Mouse (Mus musculus) frontal cortex, adult 2 months (tissue): ENCODE results near the gene Naa40. TPM values are rescaled to one million over a fixed set of nuclear protein-coding genes. Genes with fewer than 3 reads are reported as not detected.

Experiments
- DNase-seq, 2 experiments: peaks; one replicate each; pipeline ENCODE4 v3.0.0; 2022; ENCODE audit warnings: low spot score in 1 of 2; ENCODE audit errors: extremely low spot score in 1 of 2
- polyA plus RNA-seq: library from polyadenylated mRNA; depleted of rRNA; stranded (reverse); fragments of >200 nt; gene quantifications from 2 replicates; pipeline ENCODE4 v1.2.3, GENCODE M21; 2012

Naa40 gene
- polyA plus RNA-seq, 1 experiment = 74.1 TPM

DNA sequence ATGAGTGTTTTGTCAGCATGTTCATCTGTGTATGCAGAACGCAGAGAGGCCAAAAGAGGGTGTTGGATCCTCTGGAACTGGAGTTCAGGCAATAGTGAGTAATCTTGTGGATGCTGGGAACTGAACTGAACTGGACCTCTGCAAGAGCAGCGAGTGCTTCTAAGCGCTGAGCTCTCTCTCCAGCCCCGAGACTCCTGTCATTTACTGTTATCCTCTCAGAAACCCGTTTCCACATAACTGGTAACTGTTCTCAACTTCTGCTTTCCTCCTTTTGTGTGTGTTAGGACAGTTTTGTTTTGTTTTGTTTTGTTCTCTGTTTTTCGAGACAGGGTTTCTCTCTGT lies 23.1 kb downstream of the Naa40 start:
- no peak for DNase-seq

DNA sequence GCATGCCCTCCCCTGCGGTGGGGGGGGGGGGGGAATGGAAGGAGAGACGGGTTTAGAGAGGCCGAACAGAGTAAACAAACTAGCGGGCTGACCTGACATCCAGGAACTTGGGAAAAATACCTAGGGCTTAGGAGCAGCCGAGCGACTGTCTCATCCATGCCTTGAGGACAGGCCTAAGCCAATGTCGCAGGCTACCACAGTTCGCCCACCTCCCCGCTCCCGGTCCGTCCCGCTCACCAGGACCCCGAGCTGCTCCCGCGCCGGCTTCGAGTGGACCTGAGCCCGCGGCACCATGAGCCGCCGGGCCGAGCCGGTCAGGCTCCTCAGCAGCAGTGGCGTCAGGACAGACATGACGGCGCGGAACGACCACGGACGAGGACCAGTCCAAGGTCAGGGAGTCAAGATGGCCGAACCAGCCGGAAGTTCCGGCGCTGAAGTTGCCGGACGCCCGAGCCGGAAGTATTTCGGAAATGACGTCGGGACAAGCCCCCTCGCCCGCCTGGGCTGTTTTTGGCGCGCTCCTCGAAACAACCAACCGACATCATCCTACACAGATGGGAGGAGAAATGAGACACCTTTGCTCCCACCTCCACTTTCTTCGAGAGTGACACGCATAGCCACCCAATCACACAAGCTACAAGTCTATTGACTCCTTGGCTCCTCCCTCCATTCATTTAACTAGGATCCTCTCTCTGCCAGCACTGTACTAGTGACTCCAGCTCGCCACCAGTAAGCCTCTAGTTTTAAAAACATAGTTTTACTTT lies 23.6 kb downstream of the Naa40 start, which contains the start of gene Cox8a:
Gene Cox8a (minus strand): TSS at position 455 of the 764 bp plus-strand sequence.
- DNase-seq = peak; percentile 97 to 98

DNA sequence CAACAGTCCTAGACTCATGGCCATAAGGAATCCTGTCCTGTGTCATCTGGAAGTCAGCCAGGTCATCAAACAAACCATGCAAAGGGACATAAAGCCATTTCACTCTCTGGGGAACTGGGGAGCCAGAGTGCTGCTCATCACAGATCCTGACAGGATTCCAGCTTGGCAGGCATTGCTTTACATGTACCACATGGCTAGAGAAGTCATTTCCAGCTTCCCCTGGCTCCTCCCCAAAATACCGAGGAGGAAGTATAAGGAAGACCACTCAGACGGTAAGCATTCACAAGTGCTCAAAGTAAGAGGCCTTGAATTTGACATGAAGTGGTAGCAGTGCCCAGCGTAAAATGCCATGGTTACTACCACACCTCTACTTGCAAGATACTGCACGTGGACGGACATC lies 26.5 kb downstream of the Naa40 start:
- DNase-seq = no peak

DNA sequence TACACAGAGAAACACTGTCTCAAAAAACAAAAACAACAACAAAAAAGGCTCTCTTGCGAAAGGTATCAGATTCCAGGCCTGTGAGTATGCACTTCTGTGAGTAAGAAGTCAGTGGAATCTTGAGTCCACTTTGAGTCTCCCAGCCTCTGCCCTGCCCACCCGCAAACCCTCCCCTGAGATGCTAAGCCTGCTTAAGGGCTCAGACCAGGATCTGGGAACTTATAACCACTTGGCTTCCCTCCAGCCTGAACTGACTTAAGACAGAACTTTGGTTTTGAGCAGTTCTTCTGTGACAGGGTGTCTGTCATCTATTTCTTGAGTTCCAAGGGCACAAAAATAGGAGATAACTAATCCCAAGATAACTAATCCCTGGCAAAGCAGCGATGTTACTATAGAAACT lies 28.0 kb downstream of the Naa40 start:
- DNase-seq = no peak

DNA sequence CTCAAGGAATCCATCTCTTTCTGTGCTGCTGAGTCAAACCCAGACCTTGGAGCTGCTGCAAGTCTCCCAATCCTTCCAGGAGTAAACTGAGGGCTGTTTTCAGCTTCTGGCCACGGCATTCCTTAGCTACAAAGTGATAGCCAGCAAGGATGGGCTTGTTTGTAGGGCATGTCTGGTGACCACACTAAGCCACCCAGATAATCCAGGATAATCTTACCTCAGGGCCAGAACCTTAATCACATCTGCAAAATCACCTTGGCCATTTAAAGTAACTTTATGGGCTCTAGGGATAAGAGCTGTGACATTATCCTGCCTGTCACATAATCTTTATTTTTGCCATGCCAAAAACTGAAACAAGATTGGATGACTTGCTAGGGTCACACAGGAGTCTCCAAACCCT lies 28.8 kb downstream of the Naa40 start:
- DNase-seq = no peak

DNA sequence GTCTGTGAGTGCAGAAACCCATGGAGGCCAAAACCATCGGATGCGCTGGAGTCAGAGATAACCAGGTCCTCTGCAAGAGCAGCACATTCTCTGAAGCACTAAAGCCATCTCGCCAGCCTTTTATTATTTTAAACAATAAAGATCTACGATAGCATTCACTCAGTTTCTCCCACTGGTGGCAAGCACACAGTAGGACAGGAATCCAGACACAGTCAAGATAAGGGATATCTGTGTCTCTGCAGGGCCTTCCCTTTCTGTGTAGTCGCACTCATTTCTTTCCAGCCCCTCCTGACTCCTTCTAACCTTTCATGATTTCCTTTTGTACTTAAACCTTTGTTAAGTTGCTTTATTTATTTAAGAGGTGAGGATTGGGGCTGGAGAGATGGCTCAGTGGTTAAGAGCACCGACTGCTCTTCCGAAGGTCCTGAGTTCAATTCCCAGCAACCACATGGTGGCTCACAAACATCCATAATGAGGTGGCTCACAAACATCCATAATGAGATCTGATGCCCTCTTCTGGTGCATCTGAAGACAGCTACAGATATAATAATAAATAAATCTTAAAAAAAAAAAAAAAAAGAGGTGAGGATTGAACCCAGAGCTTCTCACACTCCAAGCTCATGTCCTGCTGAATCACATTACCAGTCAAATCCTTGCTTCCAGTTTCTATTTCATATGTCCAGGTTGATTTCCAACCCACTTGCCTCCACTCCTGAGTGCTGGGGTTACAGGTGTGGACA lies 30.9 kb downstream of the Naa40 start:
- DNase-seq = no peak

DNA sequence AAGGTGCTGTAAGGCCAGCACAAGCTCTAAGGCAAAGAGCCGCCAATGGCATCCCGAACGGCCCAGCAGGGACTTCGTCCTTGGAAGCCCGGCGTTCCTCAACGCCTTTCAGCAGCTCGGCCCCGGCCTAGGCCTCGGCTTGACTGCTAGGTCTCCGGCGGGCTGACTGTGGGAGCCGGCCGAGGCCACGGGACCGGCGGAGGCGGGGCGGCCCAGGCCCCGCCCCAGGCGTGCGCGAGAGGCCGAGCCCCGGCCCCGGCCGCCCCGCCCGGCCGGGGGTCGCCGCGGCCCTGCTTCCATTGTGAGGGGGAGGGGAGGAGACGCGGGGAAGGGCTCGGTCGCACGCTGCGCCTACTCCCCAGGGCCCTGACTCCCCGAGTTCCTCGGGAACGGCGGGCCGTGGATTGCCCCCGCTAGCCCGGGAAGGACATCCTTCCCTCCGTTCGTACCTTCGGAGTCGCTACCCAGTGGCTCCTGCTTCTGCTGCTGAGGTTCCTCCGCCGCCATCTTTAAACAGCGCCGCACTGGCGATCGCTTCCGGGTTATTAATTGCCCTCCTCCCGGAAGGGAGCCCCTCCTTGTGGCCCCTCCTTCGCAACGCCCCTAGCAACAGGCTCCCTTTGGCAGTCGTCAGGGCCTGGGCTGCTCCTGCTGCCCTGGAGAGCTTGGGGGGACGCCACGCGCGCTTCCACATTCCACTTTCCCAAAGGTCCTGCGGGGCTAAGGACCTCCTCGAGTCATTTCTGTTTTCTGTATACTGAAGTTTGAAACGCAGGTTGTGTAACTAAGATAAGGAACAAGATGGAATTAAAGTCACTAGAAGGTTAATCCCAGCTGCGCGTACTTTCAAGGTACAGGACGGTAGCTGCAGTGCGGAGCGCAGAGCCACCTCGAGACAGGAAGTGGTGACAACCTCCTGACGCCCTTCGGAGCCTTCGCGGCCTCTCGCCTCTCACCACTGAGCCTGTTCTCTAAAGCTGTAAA lies 34.9 kb downstream of the Naa40 start, which contains the start of gene Otub1:
Gene Otub1 (minus strand): TSS at position 564 of the 984 bp plus-strand sequence.
- DNase-seq = peak; percentile 90 to 95

DNA sequence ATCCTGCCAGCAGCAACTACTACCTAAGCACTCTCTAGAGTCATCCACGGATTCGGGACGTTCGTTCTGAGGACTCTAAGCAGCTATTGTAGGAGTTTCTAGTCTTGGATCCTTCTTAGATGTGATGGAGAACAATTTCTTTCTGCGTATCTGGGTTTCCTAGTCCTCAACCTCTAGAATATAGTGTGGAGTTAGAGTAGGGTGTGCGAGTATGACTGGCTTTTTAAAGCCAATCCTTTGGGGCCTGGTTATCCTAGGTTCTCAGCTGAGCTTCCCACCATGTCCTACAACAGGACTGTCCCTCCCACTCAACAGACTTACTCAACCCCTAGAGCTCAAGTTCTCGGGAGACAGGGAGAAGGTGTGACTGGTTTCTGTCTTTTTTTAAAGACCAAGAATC lies 35.7 kb downstream of the Naa40 start:
- DNase-seq = no peak

DNA sequence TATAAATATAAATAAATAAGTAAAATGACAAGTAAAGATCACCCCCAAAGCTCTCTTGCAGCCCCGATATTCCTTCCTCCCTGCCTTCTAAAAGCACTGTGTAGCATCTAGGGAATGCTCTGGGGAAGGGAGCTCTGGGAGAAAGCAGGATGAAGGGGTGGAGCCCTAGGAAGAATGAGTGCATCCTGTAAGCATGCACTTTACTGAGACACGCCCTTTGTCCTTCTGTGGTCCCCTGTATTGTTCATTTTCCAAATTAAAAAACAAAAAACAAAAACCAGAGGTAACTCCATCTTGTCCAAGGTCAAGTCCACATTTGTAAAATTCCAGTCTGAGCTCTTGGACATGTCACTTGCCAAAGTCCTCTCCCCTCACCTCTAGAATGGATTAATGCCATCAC lies 36.1 kb downstream of the Naa40 start:
- DNase-seq = no peak

DNA sequence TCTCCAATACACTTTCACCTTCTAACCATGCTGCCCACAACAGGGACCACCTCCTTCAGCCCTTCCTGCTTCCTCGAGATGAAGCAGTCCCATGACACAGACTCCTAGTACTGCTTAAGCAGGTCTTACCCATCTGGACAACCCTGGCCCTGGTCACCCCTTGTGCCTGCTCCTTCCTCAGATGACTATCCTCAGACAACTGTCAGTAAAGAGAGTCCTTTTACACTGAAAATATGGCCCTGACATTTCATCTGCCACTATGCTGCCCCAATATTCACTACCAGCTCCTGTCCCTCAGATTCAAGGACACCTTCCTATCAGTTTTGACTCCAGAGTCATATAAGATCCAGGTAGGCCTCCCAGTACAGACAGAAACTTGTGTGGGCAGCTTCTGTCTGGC lies 40.6 kb downstream of the Naa40 start:
- DNase-seq = no peak

DNA sequence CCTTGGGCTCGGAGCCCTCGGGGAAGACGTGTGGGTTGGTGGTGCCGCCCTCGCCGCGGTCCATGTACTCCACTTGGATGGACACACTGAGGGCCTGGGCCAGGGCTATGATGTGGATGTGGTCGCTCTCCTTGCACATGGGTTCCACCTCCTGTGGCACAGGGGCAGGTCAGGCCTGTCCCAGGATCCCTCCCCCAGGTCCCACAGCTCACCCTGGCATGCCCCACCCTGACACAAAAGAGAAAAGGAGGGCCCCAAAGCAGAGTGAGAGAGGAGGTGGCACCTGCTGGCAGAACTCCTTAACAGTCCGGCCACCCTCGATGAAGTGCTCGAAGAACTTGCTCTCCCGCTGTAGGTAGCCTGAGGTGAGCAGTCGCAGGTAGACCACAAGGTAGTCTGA lies 41.9 kb downstream of the Naa40 start:
- DNase-seq = no peak

DNA sequence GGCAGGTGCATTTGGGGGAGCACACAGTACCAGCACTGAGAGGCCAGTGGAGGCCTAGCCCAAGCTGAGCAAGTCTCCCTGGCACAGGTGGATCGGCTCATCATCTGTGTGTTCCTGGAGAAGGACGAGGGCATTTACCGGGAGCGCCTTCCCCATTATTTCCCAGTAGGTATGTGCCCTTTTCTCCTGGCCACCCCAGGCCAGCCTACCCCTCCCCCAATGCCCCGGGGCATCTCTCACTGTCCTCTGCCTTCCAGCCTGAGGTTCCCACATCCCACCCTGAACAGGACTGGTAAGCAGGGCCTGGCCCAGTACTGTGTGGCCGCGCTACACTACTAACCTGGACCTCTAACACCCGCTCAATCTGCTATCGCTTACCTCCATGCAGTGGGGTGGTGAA lies 43.5 kb downstream of the Naa40 start:
- DNase-seq = no peak

DNA sequence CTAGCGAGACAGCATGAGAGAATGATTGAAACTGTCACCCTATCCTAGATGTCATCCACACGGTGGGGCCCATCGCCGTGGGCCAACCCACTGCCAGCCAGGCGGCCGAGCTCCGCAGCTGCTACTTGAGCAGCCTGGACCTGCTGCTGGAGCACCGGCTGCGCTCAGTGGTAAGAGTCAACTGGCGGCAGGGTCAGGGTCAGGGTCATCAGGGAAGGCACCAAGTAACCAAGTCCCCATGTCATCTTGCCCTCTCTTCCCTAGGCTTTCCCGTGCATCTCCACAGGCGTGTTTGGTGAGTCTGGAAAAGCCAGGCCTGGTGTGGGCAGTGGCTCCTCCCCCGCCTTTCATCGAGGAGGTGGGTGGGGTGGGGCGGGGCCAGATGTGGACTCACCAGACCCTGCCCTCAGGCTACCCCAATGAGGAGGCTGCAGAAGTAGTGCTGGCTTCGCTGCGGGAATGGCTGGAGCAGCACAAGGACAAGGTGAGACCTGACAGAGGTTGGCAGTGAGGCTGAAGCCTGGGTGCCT lies 44.2 kb downstream of the Naa40 start:
- DNase-seq = no peak

DNA sequence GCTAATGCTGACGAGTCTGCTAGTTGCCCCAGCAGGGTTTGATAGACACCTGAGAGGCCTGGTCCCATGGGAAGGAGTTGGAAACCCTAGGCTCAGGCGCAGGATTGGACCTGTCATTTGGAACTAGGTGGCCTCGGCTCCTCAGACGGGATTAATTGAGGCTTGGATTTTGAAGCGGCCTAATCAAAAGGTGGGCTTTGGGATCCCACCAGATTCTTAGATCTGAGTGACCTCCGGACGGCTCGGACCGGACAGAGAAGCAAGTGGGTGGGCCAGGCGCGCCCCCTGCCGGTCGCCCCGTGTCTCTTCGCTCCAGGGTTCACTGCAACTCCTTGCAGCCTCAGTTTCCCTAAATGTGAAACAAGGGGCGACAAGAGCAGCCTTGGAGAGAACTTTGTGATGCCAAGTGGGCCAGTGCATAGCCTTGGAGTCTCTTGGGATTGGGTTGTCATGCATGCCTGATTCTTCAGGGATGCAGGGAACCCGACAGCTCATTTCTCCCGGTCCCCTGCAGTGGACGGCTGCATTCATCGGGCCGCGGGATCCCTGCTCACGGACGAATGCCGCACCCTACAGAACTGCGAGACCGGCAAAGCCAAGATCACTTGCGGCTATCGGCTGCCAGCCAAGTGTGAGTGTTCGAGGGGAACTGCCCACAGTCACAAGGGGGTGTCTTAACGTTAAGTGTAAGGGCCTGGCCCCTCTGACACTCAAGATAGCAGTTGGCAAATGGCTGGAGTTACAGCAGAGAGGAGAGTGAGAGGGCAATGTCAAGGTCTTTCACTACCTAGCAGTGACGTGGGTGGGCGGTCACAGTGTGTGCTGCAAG lies 44.9 kb downstream of the Naa40 start:
- DNase-seq = peak in 1 of 2 experiments; percentile 75

DNA sequence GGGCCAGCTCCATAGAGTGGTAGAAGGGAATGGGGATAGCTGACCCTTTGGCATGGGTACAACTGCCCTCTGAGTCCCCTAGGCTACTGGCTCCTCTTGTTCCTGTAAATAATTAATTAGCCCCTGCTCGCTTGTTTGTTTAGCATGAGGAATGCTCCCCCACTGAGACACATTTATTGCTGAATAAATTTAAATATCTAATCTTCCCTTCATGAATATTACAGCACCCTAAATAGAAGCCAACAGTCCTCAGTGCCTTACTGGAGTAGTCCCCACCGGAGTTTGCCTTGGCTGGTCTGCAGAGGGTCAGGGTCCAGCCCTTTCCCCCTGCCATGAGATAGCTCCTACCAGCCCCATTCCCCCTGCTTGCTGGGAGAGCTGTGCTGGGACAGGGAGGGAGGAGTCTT lies 48.4 kb downstream of the Naa40 start:
- DNase-seq = no peak

DNA sequence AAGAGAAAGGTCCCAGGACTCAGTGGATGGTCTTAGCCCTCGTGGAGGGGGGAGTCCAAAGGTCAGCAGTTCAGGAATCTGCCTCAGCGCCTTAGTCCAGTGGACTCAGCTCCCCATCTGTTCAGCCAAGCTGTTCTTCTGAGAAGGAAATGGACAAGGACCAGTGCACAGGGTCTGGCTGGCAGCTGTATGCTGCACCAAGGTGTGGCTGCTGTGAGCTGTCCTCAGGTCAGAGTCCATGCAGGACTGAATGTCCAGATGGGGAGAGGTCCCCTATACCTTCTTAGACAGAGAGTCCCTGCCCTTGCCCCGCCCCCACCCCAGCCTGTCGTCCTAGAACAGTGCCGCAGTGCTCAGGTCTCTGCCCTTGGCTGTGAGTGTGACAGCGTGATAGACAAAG lies 49.3 kb downstream of the Naa40 start:
- no peak for DNase-seq

DNA sequence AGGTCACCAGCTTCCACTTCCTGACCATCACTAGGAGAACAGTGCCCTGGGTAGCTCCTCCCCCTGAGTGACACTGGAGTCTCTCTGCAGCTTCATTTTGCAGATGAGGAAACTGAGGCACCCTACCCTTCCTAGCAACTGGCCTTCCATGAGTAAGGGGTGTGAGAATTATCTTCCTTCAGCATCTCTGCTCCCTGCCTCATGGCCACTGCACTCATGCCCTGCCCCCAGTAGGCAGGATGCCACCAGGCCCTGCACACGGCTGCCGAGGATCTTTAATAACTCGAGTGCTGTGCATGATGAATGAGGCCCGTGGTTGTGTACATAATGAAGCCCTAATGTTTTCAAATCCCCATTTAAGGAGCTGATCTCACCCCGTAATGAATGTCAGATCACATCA lies 50.0 kb downstream of the Naa40 start:
- no peak for DNase-seq

DNA sequence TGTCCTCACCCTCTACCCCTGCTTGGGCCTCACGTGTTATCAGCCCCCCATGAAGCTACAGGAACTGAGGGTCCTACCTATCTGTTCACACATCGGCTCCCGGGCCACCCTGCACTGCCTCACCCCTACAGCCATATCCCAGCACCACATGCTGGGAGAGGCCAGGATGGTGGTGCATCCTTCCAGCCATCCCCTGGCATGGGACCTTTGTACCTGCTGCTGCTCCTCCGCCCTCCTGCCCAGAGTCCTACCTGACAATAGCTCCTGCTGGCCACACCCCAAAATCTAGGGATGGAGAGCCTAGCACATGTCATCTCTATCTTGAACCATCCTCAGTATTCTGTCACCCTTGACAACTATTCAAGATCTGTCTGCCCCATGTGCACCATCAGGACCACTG lies 52.0 kb downstream of the Naa40 start:
- DNase-seq = no peak

DNA sequence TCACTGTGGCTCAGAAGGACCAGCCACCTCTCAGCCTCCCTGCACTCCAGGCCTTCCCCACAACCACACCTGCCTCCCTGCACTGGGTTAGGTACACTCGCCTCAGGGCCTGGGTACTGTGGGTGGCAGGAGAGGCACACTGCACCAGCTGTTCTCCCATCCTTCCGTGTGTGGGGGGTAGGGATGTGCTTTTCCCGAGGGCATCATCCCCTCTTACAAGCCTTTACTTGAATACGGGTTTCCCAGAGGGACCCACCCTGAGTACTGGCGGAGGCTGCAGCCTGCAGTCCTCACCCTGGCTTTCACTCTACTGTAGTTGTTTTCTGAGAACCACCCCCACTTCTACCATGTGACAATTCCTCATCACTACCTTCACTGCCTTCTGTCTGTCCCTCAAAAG lies 53.8 kb downstream of the Naa40 start:
- no peak for DNase-seq
